Mouse (Mus musculus) liver, postnatal 0 days (tissue): Measurements from ENCODE around the gene Pink1. TPM values are rescaled to one million over a fixed set of nuclear protein-coding genes. Genes with fewer than 3 reads are reported as not detected.

Source experiments
- ATAC-seq: fragments of 200-750 bp; cut with Nextera tagmentation; 2 replicates; pipeline ENCODE4 v1.8.0; 2017; ENCODE audit warnings: mild to moderate bottlenecking, moderate library complexity
- DNase-seq: peaks from one replicate; pipeline ENCODE4 v3.0.0-alpha.2; 2016
- H3K27ac ChIP-seq: fragments of 300-500 bp; sonication (generic); 2 replicates; pipeline ENCODE4 v1.5.1; 2014; ENCODE audit warnings: antibody characterized with exemption, moderate library complexity, mild to moderate bottlenecking, low read depth
- H3K27me3 ChIP-seq: fragments of 300-500 bp; sonication (generic); 2 replicates; pipeline ENCODE4 v1.6.1; 2014; ENCODE audit warnings: low read length, control low read depth, mixed read lengths; ENCODE audit not compliant: insufficient read depth
- H3K36me3 ChIP-seq: fragments of 300-500 bp; sonication (generic); replicated peaks from 2 replicates; pipeline ENCODE4 v1.6.1; 2014; ENCODE audit warnings: mild to moderate bottlenecking, control low read depth, low read length, moderate library complexity, mixed read lengths; ENCODE audit not compliant: insufficient read depth
- H3K4me1 ChIP-seq: fragments of 300-500 bp; sonication (generic); 2 replicates; pipeline ENCODE4 v1.6.1; 2014; ENCODE audit warnings: antibody characterized with exemption, mild to moderate bottlenecking, control low read depth; ENCODE audit not compliant: insufficient read depth
- H3K4me2 ChIP-seq: fragments of 300-500 bp; sonication (generic); 2 replicates; pipeline ENCODE4 v1.6.1; 2014; ENCODE audit warnings: low read depth, mild to moderate bottlenecking, low read length, moderate library complexity, mixed read lengths
- H3K4me3 ChIP-seq: fragments of 300-500 bp; sonication (generic); 2 replicates; pipeline ENCODE4 v1.5.1; 2014; ENCODE audit warnings: low read depth, low read length
- H3K9ac ChIP-seq: fragments of 300-500 bp; sonication (generic); replicated peaks from 2 replicates; pipeline ENCODE4 v1.6.1; 2014; ENCODE audit warnings: mild to moderate bottlenecking, moderate library complexity
- H3K9me3 ChIP-seq: fragments of 300-500 bp; sonication (generic); 2 replicates; pipeline ENCODE4 v1.6.1; 2016; ENCODE audit warnings: mild to moderate bottlenecking, control low read depth, low read length, mixed read lengths
- CTCF ChIP-seq: sonication (generic); IDR thresholded peaks from 2 replicates; pipeline ENCODE4 v1.5.1; 2016; ENCODE audit warnings: antibody characterized with exemption, low read depth
- EP300 ChIP-seq: IDR thresholded peaks from 2 replicates; pipeline ENCODE4 v1.6.1; 2016; ENCODE audit warnings: antibody characterized with exemption, low read depth, mild to moderate bottlenecking
- WGBS: fragments of 180-500 bp; shearing (Covaris S2); extraction: QIAGEN DNeasy Blood & Tissue Kit; methylation state at CpG from one replicate; pipeline ENCODE4 v1.1.7; 2014; ENCODE audit not compliant: insufficient replicate concordance; 5-methylcytosine and 5-hydroxymethylcytosine counted together
- polyA plus RNA-seq: library from polyadenylated mRNA; unstranded; fragments of >200 nt; fragmentation: Nextera tagmentation; extraction: Ambion mirVana; gene quantifications from 2 replicates; pipeline ENCODE4 v1.2.1, GENCODE M21; 2015

The Pink1 gene
- polyA plus RNA-seq, 1 experiment from 2014 or later, result 52.5 TPM

GRCm38 (mm10) chr4:138313795-138314194, 12.3 kb downstream of the Pink1 start:
- no peak overlapping the region for H3K27ac ChIP-seq
- H3K36me3 ChIP-seq, result peaks cover 79% of the 10 kb centered on the region
- ATAC-seq (no peak), DNase-seq (no peak)
- no peaks in the 10 kb centered on the region for H3K4me1 ChIP-seq
- H3K9ac ChIP-seq, result no peak overlapping the region
- H3K4me3 ChIP-seq, result no peak overlapping the region
- H3K9me3 ChIP-seq, result no peaks in the 10 kb centered on the region
- 85% methylated on average over 4 of the region's 4 CpGs for WGBS
- TF ChIP-seq CTCF (no peak), EP300 (no peak)
- no peaks in the 10 kb centered on the region for H3K27me3 ChIP-seq
- no peak overlapping the region for H3K4me2 ChIP-seq

- Histone ChIP-seq H3K4me1 (no peaks in the 10 kb centered on the region), H3K4me3 (no peak overlapping the region), H3K4me2 (no peak overlapping the region), H3K9ac (no peak overlapping the region), H3K27ac (no peak overlapping the region), H3K27me3 (no peaks in the 10 kb centered on the region), H3K9me3 (no peaks in the 10 kb centered on the region), H3K36me3 (peaks cover 83% of the 10 kb centered on the region)
- TF ChIP-seq EP300, result no peak
- no peak for TF ChIP-seq CTCF
- no peak for ATAC-seq
- 84% methylated on average over 11 of the region's 11 CpGs for WGBS
- no peak for DNase-seq
These were observed 13.1 kb downstream of the Pink1 start for GRCm38 (mm10) chr4:138313021-138313420.

- H3K4me1 ChIP-seq, result no peaks in the 10 kb centered on the region
- H3K9ac ChIP-seq, result no peak overlapping the region
- DNase-seq (no peak), ATAC-seq (no peak)
- no peak overlapping the region for H3K4me2 ChIP-seq
- no peaks in the 10 kb centered on the region for H3K9me3 ChIP-seq
- no peaks in the 10 kb centered on the region for H3K27me3 ChIP-seq
- H3K4me3 ChIP-seq, result no peak overlapping the region
- WGBS, result 87% methylated on average over 3 of the region's 3 CpGs
- TF ChIP-seq EP300, result no peak
- no peak overlapping the region for H3K27ac ChIP-seq
- peaks cover 83% of the 10 kb centered on the region for H3K36me3 ChIP-seq
These were observed 14.0 kb downstream of the Pink1 start for GRCm38 (mm10) chr4:138312105-138312504.

- peak; percentile 72 for DNase-seq
- peak; percentile 73 for ATAC-seq
- TF ChIP-seq EP300, result no peak
- TF ChIP-seq CTCF, result peak; percentile 89
These were observed 14.5 kb downstream of the Pink1 start for GRCm38 (mm10) chr4:138311595-138311994.

GRCm38 (mm10) chr4:138310311-138310910, 15.7 kb downstream of the Pink1 start:
- no peaks in the 10 kb centered on the region for H3K27me3 ChIP-seq
- peaks cover 71% of the 10 kb centered on the region for H3K36me3 ChIP-seq
- peaks cover 6% of the 10 kb centered on the region for H3K4me1 ChIP-seq
- no peak overlapping the region for H3K27ac ChIP-seq
- H3K9me3 ChIP-seq, result no peaks in the 10 kb centered on the region
- DNase-seq, result no peak
- H3K4me3 ChIP-seq, result no peak overlapping the region
- WGBS, result 91% methylated on average over 19 of the region's 19 CpGs
- no peak for ATAC-seq
- no peak overlapping the region for H3K4me2 ChIP-seq
- H3K9ac ChIP-seq, result no peak overlapping the region
- TF ChIP-seq EP300, result no peak
- no peak for TF ChIP-seq CTCF

More at GRCm38 (mm10) chr4:138311595-138311994, 14.5 kb downstream of the Pink1 start:
- Histone ChIP-seq H3K27ac (no peak overlapping the region), H3K9me3 (no peaks in the 10 kb centered on the region), H3K27me3 (no peaks in the 10 kb centered on the region), H3K36me3 (peaks cover 79% of the 10 kb centered on the region), H3K4me2 (no peak overlapping the region), H3K4me1 (no peaks in the 10 kb centered on the region), H3K9ac (no peak overlapping the region), H3K4me3 (no peak overlapping the region)
- WGBS, result 61% methylated on average over 8 of the region's 8 CpGs

GRCm38 (mm10) chr4:138307739-138308138, 18.4 kb downstream of the Pink1 start:
- no peak for ATAC-seq
- WGBS, result 78% methylated on average over 12 of the region's 12 CpGs
- no peak for TF ChIP-seq CTCF
- TF ChIP-seq EP300, result no peak

GRCm38 (mm10) chr4:138307025-138307424, 19.1 kb downstream of the Pink1 start:
- Histone ChIP-seq H3K27me3 (no peaks in the 10 kb centered on the region), H3K4me3 (no peak overlapping the region), H3K4me2 (no peak overlapping the region), H3K9ac (no peak overlapping the region), H3K36me3 (peaks cover 44% of the 10 kb centered on the region), H3K27ac (no peak overlapping the region), H3K4me1 (peaks cover 14% of the 10 kb centered on the region), H3K9me3 (no peaks in the 10 kb centered on the region)
- WGBS, result 78% methylated on average over 3 of the region's 3 CpGs
- ATAC-seq (no peak), DNase-seq (no peak)
- TF ChIP-seq EP300 (no peak), CTCF (no peak)

More at GRCm38 (mm10) chr4:138307739-138308138, 18.4 kb downstream of the Pink1 start:
- H3K4me1 ChIP-seq, result peaks cover 14% of the 10 kb centered on the region
- H3K27me3 ChIP-seq, result no peaks in the 10 kb centered on the region
- no peak for DNase-seq
- H3K27ac ChIP-seq, result no peak overlapping the region
- no peak overlapping the region for H3K4me3 ChIP-seq
- no peaks in the 10 kb centered on the region for H3K9me3 ChIP-seq
- no peak overlapping the region for H3K4me2 ChIP-seq
- H3K9ac ChIP-seq, result no peak overlapping the region
- H3K36me3 ChIP-seq, result peaks cover 48% of the 10 kb centered on the region
